Mouse (Mus musculus) CD8-positive naive resting alpha-beta T cell, adult 57 days (primary cell): ENCODE data around the gene Grm4. TPM values are rescaled to one million over a fixed set of nuclear protein-coding genes. Genes with fewer than 3 reads are reported as not detected.

ENCODE experiments used
- total RNA-seq: library from RNA; stranded (reverse); gene quantifications from one replicate; pipeline ENCODE4 v1.2.4, GENCODE M21; 2023

Grm4 gene
- not detected for total RNA-seq

DNA sequence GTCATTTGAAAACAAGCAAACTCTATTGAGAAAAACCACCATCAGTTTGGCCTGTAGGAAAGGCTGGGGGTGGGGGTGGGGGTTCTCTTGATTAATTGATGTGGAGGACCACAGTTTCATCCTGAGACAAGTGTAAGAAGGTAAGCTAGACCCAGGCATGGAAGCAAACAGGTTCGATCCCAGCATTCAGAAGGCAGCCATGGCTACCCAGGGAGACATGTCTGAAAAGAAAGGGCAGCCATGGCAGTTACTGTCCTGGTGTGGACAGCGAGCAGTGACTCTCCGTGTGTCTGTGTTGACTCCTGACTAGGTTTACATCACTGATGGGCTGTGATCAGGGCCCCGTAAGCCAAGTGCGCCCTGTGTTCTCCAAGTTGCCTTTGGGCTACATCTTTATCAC lies at the start of gene Grm4:
Gene Grm4 (minus strand): TSS at position 101 of the 400 bp plus-strand sequence.

DNA sequence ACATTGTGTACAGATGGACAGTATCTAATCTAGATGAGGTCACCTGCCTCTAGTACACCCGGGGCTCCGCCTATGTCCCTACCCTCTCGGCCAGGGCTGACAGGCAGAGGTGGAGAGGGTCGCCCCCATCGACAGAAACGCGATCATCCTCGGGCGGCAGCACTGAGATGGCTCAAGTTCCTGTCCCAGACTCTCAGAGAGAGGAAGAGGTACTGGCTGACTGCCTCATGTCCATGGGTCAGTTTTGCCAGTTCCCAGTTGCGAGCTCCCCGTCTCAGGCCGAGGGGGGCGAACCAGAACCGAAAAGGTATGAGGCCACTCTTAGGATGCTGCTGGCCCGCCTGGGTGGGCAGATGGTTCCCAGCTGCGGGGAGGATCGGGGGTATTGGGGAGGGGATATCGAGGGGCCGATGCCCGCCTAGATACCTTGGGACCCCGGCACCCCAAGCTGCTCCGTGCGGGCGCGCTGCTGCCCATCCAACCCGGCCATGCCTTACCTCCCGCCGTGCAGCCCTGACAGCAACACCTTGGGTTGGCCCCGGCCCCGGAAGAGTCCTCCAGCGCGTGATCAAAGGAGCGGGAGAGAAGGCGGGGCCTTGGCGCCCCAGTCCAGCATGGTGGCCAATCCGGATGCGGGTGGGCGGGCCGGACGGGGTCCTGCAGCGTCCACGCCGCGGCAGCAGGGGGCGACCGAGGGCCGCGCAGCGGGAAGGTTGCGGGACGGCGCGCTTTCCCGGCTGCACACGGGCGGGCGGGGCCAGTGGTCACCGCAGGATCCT lies 44.1 kb upstream of the Grm4 start, which contains the start of gene AI413582:
Gene AI413582 (minus strand): TSS at position 594 of the 779 bp plus-strand sequence.

DNA sequence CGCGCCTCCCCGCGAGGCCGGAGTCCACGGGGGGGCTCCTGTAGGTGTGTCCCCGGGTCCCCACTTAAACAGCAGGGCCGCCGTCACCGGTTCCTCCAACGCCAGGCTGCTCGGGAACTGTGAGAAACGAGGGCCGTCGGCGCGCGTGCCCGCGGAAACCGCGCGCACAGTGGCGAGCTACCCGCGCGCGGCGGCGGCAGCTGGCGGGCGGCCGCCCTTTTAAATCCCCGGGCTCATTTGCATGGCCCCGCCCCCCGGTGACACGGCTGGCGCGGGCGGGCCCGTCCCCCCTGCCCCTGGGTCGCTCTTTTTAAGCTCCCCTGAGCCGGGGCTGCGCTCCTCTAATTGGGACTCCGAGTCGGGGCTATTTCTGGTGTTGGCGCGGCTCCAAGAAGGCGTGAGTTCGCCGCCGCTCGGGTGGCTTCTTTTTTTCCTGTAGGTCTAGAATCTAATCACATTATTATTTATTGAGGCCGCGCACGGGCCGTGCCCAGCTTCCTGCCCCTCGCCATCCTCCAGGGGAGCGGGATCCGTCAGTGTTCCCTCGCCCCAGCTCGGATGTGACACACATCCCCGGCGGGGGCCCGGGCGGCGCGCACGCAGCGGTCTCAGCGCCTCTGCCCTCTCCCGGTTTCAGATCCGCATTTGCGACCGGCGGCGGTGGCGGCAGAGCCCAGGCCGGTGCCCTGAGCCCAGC lies 35.3 kb upstream of the Grm4 start, which contains the start of gene Hmga1:
Gene Hmga1 (plus strand): TSS at position 183 of the 697 bp plus-strand sequence.

Other genes starting within 250 kb of the Grm4 start
- 53.0 TPM for gene Hmga1, start 35.1 kb upstream of the Grm4 start, total RNA-seq
- 34.5 TPM for gene AI413582, start 44.4 kb upstream of the Grm4 start, total RNA-seq
- gene Nudt3, start 102.1 kb upstream of the Grm4 start, total RNA-seq, result 113 TPM
- not detected for gene RPS10-NUDT3, start 113.8 kb upstream of the Grm4 start, total RNA-seq
- 3,366 TPM for gene Rps10, start 115.3 kb upstream of the Grm4 start, total RNA-seq
- gene Pacsin1, start 134.1 kb upstream of the Grm4 start, total RNA-seq, result 34.2 TPM
- gene Spdef, start 207.6 kb upstream of the Grm4 start, total RNA-seq, result 0.98 TPM